Mouse (Mus musculus): ENCODE data around the gene Tbc1d14.
A peak's percentile ranks its signal among the peaks of the same experiment; 100 is the strongest.

DNA sequence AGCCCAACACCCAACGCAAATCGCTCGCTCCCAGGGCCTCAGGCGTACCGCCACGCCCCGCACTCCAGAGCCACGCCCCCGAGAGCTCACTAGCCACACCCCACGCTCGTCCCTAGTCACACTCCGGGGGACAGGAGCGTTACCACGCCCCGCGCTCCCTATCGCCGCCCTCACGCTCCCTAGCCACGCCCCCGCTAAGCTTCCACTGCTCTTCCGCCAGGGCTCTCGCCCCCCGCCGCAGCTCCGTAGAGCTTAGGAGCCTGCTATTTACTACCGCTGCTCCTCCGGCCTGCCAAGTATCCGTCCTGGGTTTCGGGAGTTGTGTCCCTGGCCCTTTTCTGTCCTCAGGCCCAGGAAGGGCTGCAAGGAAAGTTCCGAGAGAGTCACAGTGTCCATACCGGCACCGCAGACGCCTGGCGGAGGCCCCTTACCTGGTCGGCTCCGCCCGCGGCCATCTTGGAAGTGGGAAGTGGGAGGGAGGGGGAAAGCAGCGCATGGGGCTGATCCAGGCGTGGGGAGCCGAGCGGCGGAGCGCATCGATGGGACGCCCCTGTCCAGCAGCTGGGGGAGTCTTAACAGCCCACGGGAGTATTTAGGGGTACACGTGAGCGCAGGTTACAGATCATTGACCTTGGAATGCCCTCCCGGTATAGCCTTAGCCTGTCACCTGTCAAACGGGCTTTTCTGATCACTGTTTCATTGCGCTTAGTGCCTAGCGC is 11.0 kb downstream of the Tbc1d14 start:
- TF ChIP-seq POLR2A (IDR thresholded peaks at IDR 0.05; ENCODE audit: borderline replicate concordance, extremely low read depth, low read depth, low read length) (0 out of 2 replicates have a peak, but pooled peaks have one; percentile 58), CTCF (IDR thresholded peaks at IDR 0.05; ENCODE audit: insufficient read depth, low read length) (no peak)

All from lung, adult 2 months (tissue).